8 mouse cellular contexts compared by ENCODE assay signal in genomic region chr6:28423313-28423712, GRCm38 (mm10). TPM values are rescaled to one million over a fixed set of nuclear protein-coding genes. Genes with fewer than 3 reads are reported as not detected.
DNase-seq lines count a peak whose midpoint lies in the region; ATAC-seq and TF ChIP-seq lines count a peak whose summit lies in the region.

Gene Arf5, plus strand, starts transcription at chr6:28423560.

- H3K79me2 ChIP-seq in liver, adult 2 months (ENCODE audit: control insufficient read depth, insufficient read depth, low read length) = peaks cover 16% of the 10 kb centered on the region; the same call in 1 of the 2 replicates
- peaks cover 29% of the 10 kb centered on the region for H3K79me2 ChIP-seq in myocyte (ENCODE audit: control insufficient read depth, insufficient read depth)

- H3K36me3 ChIP-seq in heart, embryonic 11.5 days (ENCODE audit: control insufficient read depth, insufficient read depth, low read length) = peaks cover 25% of the 10 kb centered on the region
- H3K36me3 ChIP-seq in kidney, embryonic 16.5 days (ENCODE audit: insufficient read depth, low read length) = peaks cover 27% of the 10 kb centered on the region
- 0 out of 2 replicates have a peak, but pooled peaks cover 4% of the 10 kb centered on the region for H3K36me3 ChIP-seq in liver, adult 2 months (ENCODE audit: control insufficient read depth, insufficient read depth, low read length)
- no peaks in the 10 kb centered on the region for H3K36me3 ChIP-seq in myocyte (ENCODE audit: control insufficient read depth, insufficient read depth)
- H3K36me3 ChIP-seq in splenic B cell, adult 2 months (ENCODE audit: control insufficient read depth, insufficient read depth, low read length, poor library complexity, severe bottlenecking) = peaks cover 3% of the 10 kb centered on the region

- peak; percentile 41 for ATAC-seq in erythroblast, adult 5-6 weeks (replicated peaks; ENCODE audit: low FRiP score, poor library complexity, severe bottlenecking)
- ATAC-seq in heart, embryonic 11.5 days (replicated peaks; ENCODE audit: insufficient number of reproducible peaks, low FRiP score, low TSS enrichment) = peak; percentile 76
- peak; percentile 73 for ATAC-seq in kidney, embryonic 16.5 days (ENCODE audit: low FRiP score, low TSS enrichment)

- peak within 1 kb of the TSS; percentile 93 for H3K9ac ChIP-seq in heart, embryonic 11.5 days (ENCODE audit: low read depth, low read length)
- H3K9ac ChIP-seq in kidney, embryonic 16.5 days (replicated peaks; ENCODE audit: low read length) = peak within 1 kb of the TSS; percentile 94
- H3K9ac ChIP-seq in liver, adult 2 months (ENCODE audit: low read depth, low read length) = peak within 1 kb of the TSS; percentile 99

- no peaks in the 10 kb centered on the region for H3K9me3 ChIP-seq in heart, embryonic 11.5 days (replicated peaks; ENCODE audit: control insufficient read depth, low read length)
- H3K9me3 ChIP-seq in kidney, embryonic 16.5 days (ENCODE audit: low read length) = no peaks in the 10 kb centered on the region

- DNase-seq in A20 (ENCODE audit: low read depth, low spot score) = peak; percentile 86
- peak; percentile 88 for DNase-seq in brain, adult 2 months (ENCODE audit: low read depth, low spot score)
- DNase-seq in liver, adult 2 months (ENCODE audit: extremely low read depth, low read depth, low spot score) = peak; percentile 59
- peak; percentile 91 for DNase-seq in splenic B cell, adult 2 months (ENCODE audit: low read depth, low spot score)

- H3K27ac ChIP-seq in heart, embryonic 11.5 days (ENCODE audit: low read depth, low read length) = peak within 1 kb of the TSS; percentile 88
- peak within 1 kb of the TSS; percentile 74 for H3K27ac ChIP-seq in kidney, embryonic 16.5 days (ENCODE audit: low read length)
- H3K27ac ChIP-seq in liver, adult 2 months (replicated peaks; ENCODE audit: insufficient read depth, low read depth, low read length) = peak within 1 kb of the TSS; percentile 89

- H3K4me1 ChIP-seq in heart, embryonic 11.5 days (ENCODE audit: control insufficient read depth, insufficient read depth, low read length) = peaks cover 31% of the 10 kb centered on the region
- H3K4me1 ChIP-seq in kidney, embryonic 16.5 days (ENCODE audit: insufficient read depth, low read length) = peaks cover 38% of the 10 kb centered on the region
- peaks cover 24% of the 10 kb centered on the region for H3K4me1 ChIP-seq in liver, adult 2 months (ENCODE audit: control insufficient read depth, insufficient read depth, low read length)

- H3K4me3 ChIP-seq in heart, embryonic 11.5 days (ENCODE audit: low read depth, low read length) = peak within 1 kb of the TSS; percentile 95
- H3K4me3 ChIP-seq in kidney, embryonic 16.5 days (ENCODE audit: low read length) = peak within 1 kb of the TSS; percentile 89
- H3K4me3 ChIP-seq in liver, adult 2 months (ENCODE audit: insufficient read depth, low read depth, low read length) = peak within 1 kb of the TSS; percentile 97
- peak within 1 kb of the TSS; percentile 82 for H3K4me3 ChIP-seq in myocyte

- H3K4me2 ChIP-seq in heart, embryonic 11.5 days = peak within 1 kb of the TSS; percentile 74
- H3K4me2 ChIP-seq in kidney, embryonic 16.5 days (replicated peaks; ENCODE audit: low read depth, low read length) = peak within 1 kb of the TSS; percentile 67
- peak within 1 kb of the TSS; percentile 89 for H3K4me2 ChIP-seq in myocyte (ENCODE audit: low read depth)

- H3K27me3 ChIP-seq in heart, embryonic 11.5 days (ENCODE audit: control insufficient read depth, insufficient read depth, low read length) = no peaks in the 10 kb centered on the region
- H3K27me3 ChIP-seq in kidney, embryonic 16.5 days (ENCODE audit: insufficient read depth, low read length) = no peaks in the 10 kb centered on the region
- no peaks in the 10 kb centered on the region for H3K27me3 ChIP-seq in liver, adult 2 months (ENCODE audit: control insufficient read depth, insufficient read depth, low read length)
- no peaks in the 10 kb centered on the region for H3K27me3 ChIP-seq in myocyte (ENCODE audit: control insufficient read depth, insufficient read depth, insufficient read length)
- no peaks in the 10 kb centered on the region; the same call in 1 of the 2 replicates for H3K27me3 ChIP-seq in splenic B cell, adult 2 months (ENCODE audit: control insufficient read depth, insufficient read depth, low read length, poor library complexity, severe bottlenecking)

- peak; percentile 30; the same call in 1 of the 2 replicates for TF ChIP-seq POLR2A in liver, adult 2 months (IDR thresholded peaks at IDR 0.05; ENCODE audit: extremely low read depth, insufficient read depth, low read length)
- TF ChIP-seq POLR2A in myocyte (IDR thresholded peaks at IDR 0.05; ENCODE audit: insufficient read length, low read depth) = peak; percentile 57

- no peak for TF ChIP-seq CTCF in liver, adult 2 months (IDR thresholded peaks at IDR 0.05; ENCODE audit: low read depth, low read length)

- 2% methylated on average over 41 of the region's 42 CpGs for WGBS in heart, embryonic 11.5 days (ENCODE audit: insufficient replicate concordance)
- 0% methylated on average over 30 of the region's 42 CpGs for WGBS in kidney, embryonic 16.5 days
- under 1% methylated on average over 40 of the region's 42 CpGs for WGBS in liver, adult 2 months

- peak within 1 kb of the TSS; percentile 55 for H3ac ChIP-seq in myocyte (ENCODE audit: control insufficient read depth, insufficient read length)

TF ChIP-seq in myocyte, 11 proteins besides CTCF, POLR2A, EP300 and RAD21:
- TF ChIP-seq E2F4 (IDR thresholded peaks at IDR 0.05; ENCODE audit: insufficient read depth) (no peak), POLR2AphosphoS2 (IDR thresholded peaks at IDR 0.05; ENCODE audit: insufficient read length, low read depth) (peak; percentile 71)
TF ChIP-seq in myocyte: peak in this region for 1.

RNA-seq across cellular contexts. Expression of gene Arf5, which starts in this region (rescaled TPM):
- total RNA-seq in erythroblast, adult 5-6 weeks (2015; ENCODE audit: low replicate concordance) = 175 and 190 TPM in 2 replicates
- 211 and 230 TPM in 2 replicates for total RNA-seq in erythroblast, adult 5-6 weeks (2017; ENCODE audit: low replicate concordance)
- 243 and 281 TPM in 2 replicates for polyA plus RNA-seq in heart, embryonic 11.5 days (2014; fragmentation: Nextera tagmentation; extraction: Ambion mirVana)
- 328 and 350 TPM in 2 replicates for polyA plus RNA-seq in kidney, embryonic 16.5 days (2015; fragmentation: Nextera tagmentation; extraction: Ambion mirVana)
- 165 and 194 TPM in 2 replicates for total RNA-seq in liver, adult 2 months (2014; rRNA removed)
- polyA plus RNA-seq in liver, adult 2 months (2012; rRNA removed) = 215 and 326 TPM in 2 replicates
- 209 TPM for polyA plus RNA-seq in myocyte (2012; fragmentation: generic; extraction: Trizol)

Comparison
In these comparisons a context has a peak if more than half of its experiments do, and no peak if none do; other contexts are left out.
1. Peak in every context shown above with its lines: DNase-seq, ATAC-seq, H3K4me3 ChIP-seq and H3K27ac ChIP-seq.